Mouse (Mus musculus) layer of hippocampus, adult 9-10 months (tissue): ENCODE results near the gene Wnt7b.

Source experiments
- DNase-seq: peaks from one replicate; pipeline ENCODE4 v3.0.0; 2022; ENCODE audit warnings: low spot score

Gene Wnt7b

DNA sequence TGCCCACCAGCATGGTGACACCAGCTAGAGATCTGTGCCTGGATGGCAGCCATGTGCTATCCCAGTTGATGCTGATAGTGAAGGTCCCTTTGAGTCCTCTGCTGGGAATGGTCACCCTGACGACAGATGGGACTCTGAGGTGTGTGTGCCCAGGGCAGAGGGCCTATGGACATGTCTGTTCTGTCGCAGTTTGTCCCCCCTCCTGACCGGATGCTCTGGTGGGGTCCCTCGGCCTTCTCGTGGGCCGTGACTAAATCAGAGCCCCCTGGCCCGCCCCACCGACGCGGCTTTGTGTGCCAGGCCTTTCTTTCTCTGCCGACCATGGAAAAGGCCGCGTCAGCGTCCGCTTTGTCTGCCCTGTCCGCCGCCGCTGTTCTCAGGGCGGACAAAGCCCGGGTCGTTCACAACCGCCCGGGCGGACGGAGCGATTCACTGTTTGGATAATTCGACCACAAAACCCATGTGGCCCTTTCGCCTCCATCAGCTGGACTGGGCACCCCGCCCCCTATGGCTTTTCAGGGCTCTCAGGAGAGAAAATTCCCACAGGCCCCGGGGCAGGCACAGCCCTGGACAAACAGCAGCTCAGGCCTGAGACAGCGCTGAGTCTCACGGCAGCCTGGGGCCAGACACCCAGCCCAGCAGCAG, 74.8 kb downstream of the Wnt7b start:
- DNase-seq = no peak

DNA sequence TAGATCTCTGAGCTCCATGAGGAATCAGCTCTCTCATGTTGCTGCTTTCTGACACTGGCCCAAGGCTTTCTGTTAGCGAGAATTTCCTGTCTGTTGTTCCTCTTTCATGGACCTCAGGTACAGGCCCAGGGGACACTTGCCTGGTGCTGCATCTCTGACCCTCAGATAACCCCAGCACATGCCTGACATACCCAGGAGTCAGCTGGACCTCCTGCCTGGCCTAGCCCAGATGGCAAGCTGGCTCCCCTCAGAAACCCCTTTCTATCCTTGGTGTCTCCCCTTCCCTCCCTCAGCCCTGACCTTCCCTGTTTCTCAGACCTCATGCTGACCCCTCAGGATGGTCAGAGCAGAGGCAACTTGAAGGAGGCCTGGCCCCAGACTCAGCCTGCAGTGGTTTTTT, 75.6 kb downstream of the Wnt7b start:
- DNase-seq = no peak

DNA sequence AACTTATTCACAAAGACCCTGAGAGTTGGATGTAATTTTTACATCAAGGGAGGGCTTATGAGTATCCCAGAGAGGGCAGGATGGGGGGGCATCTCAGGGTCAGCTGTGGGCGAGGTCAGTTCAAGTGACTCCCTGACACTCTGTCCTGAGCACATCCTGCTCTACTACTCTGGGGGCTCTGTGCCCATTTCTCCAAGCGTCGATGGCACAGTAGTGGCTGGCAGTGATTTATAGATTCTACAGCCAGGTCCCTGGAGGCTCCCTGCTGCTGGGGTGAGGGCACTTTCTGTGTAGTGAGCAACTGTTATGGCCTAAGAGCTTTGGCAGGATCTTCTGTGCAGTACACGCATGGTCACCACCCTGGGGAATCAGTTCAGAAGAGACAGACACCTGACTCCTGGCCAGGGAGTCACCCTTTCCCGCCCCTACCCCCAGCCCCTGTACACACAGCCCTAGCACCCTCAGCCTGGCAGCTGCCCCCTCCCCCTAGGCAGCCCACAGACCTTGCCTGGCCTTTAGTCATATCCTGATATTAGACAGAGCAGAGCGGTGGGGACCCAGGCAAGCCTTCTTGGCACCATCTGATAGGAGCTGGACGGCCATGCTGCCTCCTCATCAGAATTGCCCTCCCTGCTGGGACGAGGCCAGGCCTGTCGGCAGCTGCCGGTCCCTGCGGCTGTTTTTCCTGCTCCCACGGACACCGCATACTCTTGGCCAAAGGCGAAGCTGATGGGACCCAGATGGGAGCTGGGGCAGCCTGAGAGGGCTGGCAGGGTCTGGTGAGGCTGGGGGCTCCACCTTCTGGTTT, 77.0 kb downstream of the Wnt7b start:
- DNase-seq = no peak

DNA sequence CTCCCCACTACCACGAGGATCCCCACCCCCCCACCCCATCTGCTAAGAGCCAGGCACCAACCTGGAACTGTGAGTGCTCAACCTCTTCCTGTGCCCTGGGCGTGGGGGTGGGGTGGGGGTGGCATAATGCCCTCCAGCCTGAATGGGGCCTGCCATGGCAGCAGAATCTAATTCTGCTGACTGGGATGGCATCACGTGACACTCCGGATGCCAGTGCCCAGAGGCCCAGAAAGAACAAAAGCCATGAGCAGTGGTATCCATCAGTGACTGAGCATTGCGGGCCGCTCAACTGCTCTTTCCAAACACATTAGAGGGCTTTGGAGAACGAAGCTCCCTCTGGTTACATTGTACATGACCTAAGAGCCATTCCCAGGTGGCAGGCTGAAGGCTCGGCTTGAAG, 79.1 kb downstream of the Wnt7b start, which contains the start of gene 7530416G11Rik:
Gene 7530416G11Rik, minus strand, starts transcription at position 101 of the 400 bp plus-strand sequence.
- DNase-seq = no peak

DNA sequence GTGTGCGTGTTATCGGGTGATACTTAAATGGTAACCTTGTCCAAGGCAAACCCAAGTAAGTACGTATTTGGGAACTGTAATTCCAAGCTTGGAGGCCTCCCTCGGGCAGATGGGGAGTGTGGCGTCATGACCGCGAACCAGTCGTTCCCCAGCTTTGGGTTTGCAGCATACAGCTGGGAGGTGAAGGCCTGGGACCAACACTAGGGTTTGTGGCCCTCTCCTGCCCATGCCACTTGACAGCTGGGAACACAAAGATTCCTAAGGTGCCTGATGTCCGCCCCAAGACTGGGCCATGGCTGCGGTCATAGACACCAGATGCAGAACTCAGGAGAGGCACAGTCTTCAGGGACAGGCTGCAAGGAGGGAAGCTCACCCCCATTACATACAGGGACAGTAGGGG, 82.0 kb downstream of the Wnt7b start:
- no peak for DNase-seq

DNA sequence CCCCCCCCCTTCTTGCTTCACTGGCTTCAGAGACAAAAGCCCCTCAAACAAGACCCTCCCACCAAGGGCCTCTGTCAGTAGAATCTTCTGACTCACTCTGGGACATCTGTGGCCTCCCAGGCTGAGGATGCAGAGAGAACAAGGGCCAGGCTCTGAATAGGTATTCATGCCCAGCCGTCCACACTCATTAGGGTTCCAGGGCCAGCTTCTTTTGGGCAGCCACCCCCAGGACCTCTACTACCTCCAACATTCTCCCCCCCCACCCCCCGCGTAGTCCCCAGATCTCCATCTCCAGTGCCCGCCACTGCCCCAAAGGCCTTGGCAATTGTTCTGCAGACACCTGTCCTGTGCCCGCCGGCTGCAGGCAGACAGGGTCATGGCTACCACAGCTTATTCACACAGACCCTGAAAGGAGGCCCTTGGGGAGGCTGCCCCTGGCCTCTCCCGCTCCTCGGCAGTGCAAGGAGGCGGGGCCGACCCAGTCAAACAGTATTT, 84.2 kb downstream of the Wnt7b start:
- no peak for DNase-seq

DNA sequence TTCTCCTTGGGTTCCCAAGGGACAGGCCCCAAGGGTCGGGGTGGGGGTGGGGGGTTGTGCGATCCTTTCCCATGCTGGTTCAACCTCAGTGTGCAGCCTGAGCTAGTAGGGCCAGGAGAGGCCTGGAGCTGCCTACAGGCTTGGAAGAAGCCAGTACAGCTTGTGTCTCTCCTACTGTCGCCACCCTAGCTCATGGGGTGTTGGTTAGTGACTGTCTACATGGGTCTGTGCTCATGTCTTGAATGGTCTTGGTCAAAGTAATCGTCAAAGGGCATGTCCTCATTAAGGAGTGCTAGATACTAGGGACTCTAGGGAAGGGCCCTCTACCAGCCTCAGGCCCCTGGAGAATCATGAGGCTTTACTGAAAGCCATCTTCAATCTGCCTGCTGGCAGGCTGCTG, 84.7 kb downstream of the Wnt7b start:
- no peak for DNase-seq

DNA sequence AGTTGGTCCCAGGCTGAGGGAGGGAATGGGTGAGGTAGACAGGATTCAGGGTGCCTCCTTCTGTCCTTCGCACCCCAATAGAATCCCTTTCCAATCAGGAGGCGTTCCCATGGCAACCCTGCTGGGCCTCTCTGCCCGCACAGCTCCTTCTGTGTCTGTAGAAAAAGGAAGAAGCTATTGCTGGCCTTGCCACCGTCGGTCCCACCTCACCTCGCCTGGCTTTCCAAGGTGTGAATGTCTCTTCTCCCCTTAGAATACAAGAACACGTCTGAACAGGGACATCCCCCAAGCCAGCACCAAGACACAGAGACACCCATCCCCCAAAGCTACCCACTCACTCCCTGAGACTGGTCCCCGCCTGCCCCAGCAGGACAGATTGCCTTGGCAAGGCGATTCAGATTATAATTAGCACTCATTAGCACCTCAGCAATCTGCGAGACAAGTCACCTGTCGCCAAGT, 88.1 kb downstream of the Wnt7b start:
- peak; percentile 51 for DNase-seq

DNA sequence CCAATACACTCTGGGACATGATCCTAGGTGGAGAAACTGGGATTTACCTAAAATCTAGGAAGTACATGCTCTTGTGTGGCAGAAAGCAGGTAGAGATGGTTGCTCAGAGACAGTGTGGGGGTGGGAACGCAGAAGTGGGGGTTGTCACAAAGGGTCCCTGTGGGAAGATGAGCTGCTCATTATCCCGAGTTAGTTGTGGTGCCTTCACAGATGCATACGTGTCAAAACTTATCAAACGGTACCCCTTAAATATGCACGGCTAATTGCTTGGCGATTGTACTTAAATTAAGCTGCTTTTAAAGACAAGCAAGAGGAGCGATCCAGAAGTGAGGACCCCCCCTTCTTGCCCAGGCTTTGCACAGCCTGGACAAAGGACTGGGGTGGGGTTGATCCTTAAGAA, 92.5 kb downstream of the Wnt7b start:
- DNase-seq = no peak

DNA sequence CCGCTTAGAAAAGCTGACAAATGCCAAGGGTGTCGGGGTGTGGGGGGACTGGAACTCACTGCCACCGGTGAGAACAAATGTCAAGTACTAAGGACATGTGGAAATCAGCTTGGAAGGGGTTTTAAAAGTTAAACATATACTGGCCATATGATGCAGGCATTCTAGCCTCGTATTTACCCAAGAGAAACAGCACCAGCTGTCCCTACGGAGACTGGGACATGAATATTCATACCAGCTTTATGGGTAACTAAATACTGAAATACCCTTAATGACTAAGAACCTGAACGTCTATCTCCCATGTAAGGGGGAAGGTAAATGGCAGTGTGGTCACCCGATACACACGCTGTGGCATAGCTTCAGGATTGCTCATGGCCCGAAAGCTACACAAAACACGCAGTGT, 93.4 kb downstream of the Wnt7b start:
- no peak for DNase-seq
